Mouse (Mus musculus): ENCODE measurements around the gene Qrich2. TPM values are rescaled to one million over a fixed set of nuclear protein-coding genes. Genes with fewer than 3 reads are reported as not detected.

Gene Qrich2
- total and polyA plus RNA-seq, 3 experiments, result 0.23 TPM; not detected in 2

DNA sequence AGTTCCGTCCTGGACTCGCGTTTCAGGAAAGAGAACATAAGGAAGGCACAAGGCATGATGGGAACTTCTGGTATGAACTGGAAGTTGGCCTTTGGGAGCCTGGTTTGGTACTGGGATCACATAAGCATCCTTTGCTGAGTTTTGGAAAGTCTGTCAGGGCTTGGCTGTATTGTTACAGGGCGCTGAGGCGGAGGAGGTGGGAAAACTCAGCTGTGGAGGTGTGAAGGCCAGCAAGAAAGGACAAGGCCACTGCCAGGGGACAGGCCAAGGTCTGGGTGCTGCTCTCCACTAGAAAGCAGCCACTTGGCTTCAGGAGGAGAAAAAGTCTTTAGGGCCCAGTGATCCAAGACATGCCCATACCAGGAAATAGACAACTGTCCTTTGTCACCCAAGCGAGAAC, 22.7 kb downstream of the Qrich2 start:
- no peak overlapping the region for H3K27ac ChIP-seq
- intact Hi-C loops (cut with DNase I), result loop anchor here (5.0 kb wide), 1 partner anchor 46 kb away; no protein-coding TSS in a partner anchor
- peaks cover 3% of the 10 kb centered on the region; the same call in 1 of the 2 replicates for H3K27me3 ChIP-seq (ENCODE audit: control insufficient read depth, insufficient read depth, low read length)
- DNase-seq, result no peak
- no peaks in the 10 kb centered on the region for H3K36me3 ChIP-seq (ENCODE audit: control insufficient read depth, insufficient read depth, low read length)
- TF ChIP-seq EP300 (IDR thresholded peaks at IDR 0.05; ENCODE audit: insufficient read depth, low read depth, low read length), result no peak
- no peak for TF ChIP-seq CTCF (IDR thresholded peaks at IDR 0.05)
- no peak for TF ChIP-seq POLR2A (IDR thresholded peaks at IDR 0.05; ENCODE audit: insufficient read depth, low read depth, low read length)
- H3K4me3 ChIP-seq, result no peak overlapping the region
- no peak overlapping the region for H3K9ac ChIP-seq (ENCODE audit: low read depth, low read length)
- peaks cover 4% of the 10 kb centered on the region for H3K4me1 ChIP-seq (ENCODE audit: control insufficient read depth, insufficient read depth, low read length)
- H3K79me2 ChIP-seq (replicated peaks; ENCODE audit: control insufficient read depth, insufficient read depth, low read length), result no peaks in the 10 kb centered on the region
- WGBS, result 78% methylated on average over 6 of the region's 6 CpGs

DNA sequence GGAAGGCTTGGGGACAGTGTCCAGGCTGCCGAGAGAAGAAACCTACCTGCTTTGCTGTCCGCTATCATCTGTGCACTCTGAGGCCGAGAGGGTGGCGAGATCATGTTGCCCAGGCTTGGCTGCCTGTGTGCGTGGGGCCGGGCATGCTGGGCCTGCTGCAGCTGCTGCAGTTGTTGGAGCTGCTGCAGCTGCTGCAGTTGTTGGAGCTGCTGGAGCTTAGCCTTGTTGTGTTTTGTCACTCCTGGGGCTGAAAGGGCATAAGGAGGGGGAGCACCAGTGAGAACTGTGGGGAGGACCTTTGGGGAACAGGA, 23.2 kb downstream of the Qrich2 start:
- H3K27me3 ChIP-seq (ENCODE audit: control insufficient read depth, insufficient read depth, low read length), result peaks cover 3% of the 10 kb centered on the region; the same call in 1 of the 2 replicates
- 57% methylated on average over 6 of the region's 6 CpGs for WGBS
- H3K4me3 ChIP-seq, result no peak overlapping the region
- no peak for DNase-seq
- no peak overlapping the region for H3K27ac ChIP-seq
- H3K4me1 ChIP-seq (ENCODE audit: control insufficient read depth, insufficient read depth, low read length), result peaks cover 4% of the 10 kb centered on the region
- H3K9ac ChIP-seq (ENCODE audit: low read depth, low read length), result no peak overlapping the region
- intact Hi-C loops (cut with DNase I), result loop anchor here (5.0 kb wide), 1 partner anchor 46 kb away; no protein-coding TSS in a partner anchor
- no peaks in the 10 kb centered on the region for H3K79me2 ChIP-seq (replicated peaks; ENCODE audit: control insufficient read depth, insufficient read depth, low read length)
- no peaks in the 10 kb centered on the region for H3K36me3 ChIP-seq (ENCODE audit: control insufficient read depth, insufficient read depth, low read length)
- TF ChIP-seq EP300 (IDR thresholded peaks at IDR 0.05; ENCODE audit: insufficient read depth, low read depth, low read length) (no peak), POLR2A (IDR thresholded peaks at IDR 0.05; ENCODE audit: insufficient read depth, low read depth, low read length) (no peak), CTCF (IDR thresholded peaks at IDR 0.05) (no peak)

- Histone ChIP-seq H3K27me3 (ENCODE audit: control insufficient read depth, insufficient read depth, low read length) (peaks cover 3% of the 10 kb centered on the region; the same call in 1 of the 2 replicates), H3K79me2 (replicated peaks; ENCODE audit: control insufficient read depth, insufficient read depth, low read length) (no peaks in the 10 kb centered on the region), H3K36me3 (ENCODE audit: control insufficient read depth, insufficient read depth, low read length) (no peaks in the 10 kb centered on the region), H3K9ac (ENCODE audit: low read depth, low read length) (no peak overlapping the region), H3K4me3 (no peak overlapping the region), H3K27ac (no peak overlapping the region), H3K4me1 (ENCODE audit: control insufficient read depth, insufficient read depth, low read length) (peaks cover 10% of the 10 kb centered on the region)
- WGBS, result 65% methylated on average over 15 of the region's 15 CpGs
- TF ChIP-seq CTCF (IDR thresholded peaks at IDR 0.05) (no peak), POLR2A (IDR thresholded peaks at IDR 0.05; ENCODE audit: insufficient read depth, low read depth, low read length) (no peak), EP300 (IDR thresholded peaks at IDR 0.05; ENCODE audit: insufficient read depth, low read depth, low read length) (no peak)
- intact Hi-C loops (cut with DNase I), result loop anchor here (5.0 kb wide), 1 partner anchor 45 kb away; no protein-coding TSS in a partner anchor
- no peak for DNase-seq
These were observed 23.7 kb downstream of the Qrich2 start for GRCm38 (mm10) chr11:116442129-116442866.

- no peak overlapping the region for H3K27ac ChIP-seq
- H3K4me1 ChIP-seq (ENCODE audit: control insufficient read depth, insufficient read depth, low read length), result peaks cover 18% of the 10 kb centered on the region
- TF ChIP-seq CTCF (IDR thresholded peaks at IDR 0.05) (no peak), EP300 (IDR thresholded peaks at IDR 0.05; ENCODE audit: insufficient read depth, low read depth, low read length) (peak; percentile 53; the same call in 1 of the 2 replicates), POLR2A (IDR thresholded peaks at IDR 0.05; ENCODE audit: insufficient read depth, low read depth, low read length) (peak; percentile 19; the same call in 1 of the 2 replicates)
- intact Hi-C loops (cut with DNase I), result loop anchor here (5.0 kb wide), 1 partner anchor 43 kb away; no protein-coding TSS in a partner anchor
- no peaks in the 10 kb centered on the region; the same call in 1 of the 2 replicates for H3K79me2 ChIP-seq (replicated peaks; ENCODE audit: control insufficient read depth, insufficient read depth, low read length)
- H3K9ac ChIP-seq (ENCODE audit: low read depth, low read length), result no peak overlapping the region
- no peak overlapping the region for H3K4me3 ChIP-seq
- 56% methylated on average over 7 of the region's 7 CpGs for WGBS
- H3K27me3 ChIP-seq (ENCODE audit: control insufficient read depth, insufficient read depth, low read length), result no peaks in the 10 kb centered on the region
- peaks cover 3% of the 10 kb centered on the region; the same call in 1 of the 2 replicates for H3K36me3 ChIP-seq (ENCODE audit: control insufficient read depth, insufficient read depth, low read length)
- DNase-seq, result peak in 1 of 2 experiments; percentile 62
These were observed 25.5 kb downstream of the Qrich2 start for GRCm38 (mm10) chr11:116440408-116441068.

DNA sequence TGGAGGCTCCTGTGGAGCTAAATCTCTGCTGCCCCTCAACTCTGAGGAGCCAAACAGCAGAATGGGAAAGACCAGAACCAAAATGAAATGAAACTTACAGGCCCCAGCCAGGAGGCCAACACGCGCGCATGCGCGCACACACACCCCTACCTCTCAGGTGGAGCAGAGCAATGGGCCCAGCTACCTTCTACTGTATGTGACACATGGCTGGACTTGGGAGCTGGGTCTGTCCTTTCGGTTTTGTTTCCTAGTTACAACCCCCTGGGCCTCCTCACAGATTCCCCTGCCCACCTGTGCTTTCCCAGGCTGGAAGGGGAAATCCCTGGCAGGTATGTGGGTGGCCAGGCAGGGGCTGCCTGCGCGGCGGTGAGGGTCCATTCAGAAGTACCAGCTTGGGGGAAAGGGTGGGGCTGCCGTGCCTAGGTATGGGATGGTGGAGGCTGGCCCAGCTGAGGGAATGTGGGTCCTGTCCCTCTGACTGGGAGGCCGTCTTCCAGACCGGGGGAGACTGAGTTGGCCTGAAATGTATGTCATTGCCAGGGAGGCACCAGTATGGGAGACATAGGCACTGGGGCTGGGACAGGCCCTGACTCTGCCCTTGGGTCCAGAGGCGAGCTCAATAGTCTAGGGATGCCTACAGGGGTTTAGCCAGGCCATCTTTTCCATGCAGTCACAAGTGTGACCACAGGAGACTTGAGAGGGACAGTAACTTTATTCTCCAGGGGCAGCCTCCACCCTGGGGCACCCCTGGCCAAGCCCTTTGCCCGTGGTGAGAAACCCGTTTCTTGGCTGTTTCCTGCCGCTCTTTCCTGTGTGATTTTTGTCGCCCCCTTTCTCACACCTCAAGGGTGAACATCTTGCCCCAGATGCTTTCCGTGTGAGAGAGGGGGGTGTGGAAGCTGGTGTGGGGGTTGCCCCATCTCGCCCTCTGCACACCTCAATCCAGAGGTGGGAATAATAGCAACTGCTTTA, 26.5 kb downstream of the Qrich2 start:
- no peak overlapping the region for H3K9ac ChIP-seq (ENCODE audit: low read depth, low read length)

More for the DNA sequence above, 26.5 kb downstream of the Qrich2 start:
- peaks cover 21% of the 10 kb centered on the region for H3K4me1 ChIP-seq (ENCODE audit: control insufficient read depth, insufficient read depth, low read length)
- H3K27me3 ChIP-seq (ENCODE audit: control insufficient read depth, insufficient read depth, low read length), result no peaks in the 10 kb centered on the region
- no peak overlapping the region for H3K27ac ChIP-seq
- intact Hi-C loops (cut with DNase I), result loop anchor here (5.0 kb wide), 1 partner anchor 42 kb away; no protein-coding TSS in a partner anchor
- TF ChIP-seq POLR2A (IDR thresholded peaks at IDR 0.05; ENCODE audit: insufficient read depth, low read depth, low read length) (no peak; the same call in 1 of the 2 replicates), CTCF (IDR thresholded peaks at IDR 0.05) (no peak), EP300 (IDR thresholded peaks at IDR 0.05; ENCODE audit: insufficient read depth, low read depth, low read length) (no peak)
- H3K4me3 ChIP-seq, result no peak overlapping the region
- no peaks in the 10 kb centered on the region; the same call in 1 of the 2 replicates for H3K79me2 ChIP-seq (replicated peaks; ENCODE audit: control insufficient read depth, insufficient read depth, low read length)
- peaks cover 6% of the 10 kb centered on the region; the same call in 1 of the 2 replicates for H3K36me3 ChIP-seq (ENCODE audit: control insufficient read depth, insufficient read depth, low read length)
- no peak for DNase-seq
- 78% methylated on average over 19 of the region's 19 CpGs for WGBS
